ENCODE assay signal across 8 mouse cellular contexts in genomic region chr3:36150934-36151686, GRCm38 (mm10). TPM values are rescaled to one million over a fixed set of nuclear protein-coding genes. Genes with fewer than 3 reads are reported as not detected.
A peak's percentile ranks its signal among the peaks of the same experiment; 100 is the strongest.
DNase-seq lines count a peak whose midpoint lies in the region; ATAC-seq and TF ChIP-seq lines count a peak whose summit lies in the region.

D3Ertd254e (plus strand) TSS chr3:36151017.

- H3K4me3 ChIP-seq in bone marrow, adult 2 months (replicated peaks; ENCODE audit: control insufficient read depth, low read depth, low read length) = peak within 1 kb of the TSS; percentile 69
- peak within 1 kb of the TSS; percentile 77 for H3K4me3 ChIP-seq in embryonic facial prominence, embryonic 15.5 days (replicated peaks)
- H3K4me3 ChIP-seq in heart, embryonic 10.5 days = peak within 1 kb of the TSS; percentile 96
- H3K4me3 ChIP-seq in kidney, embryonic 15.5 days (replicated peaks) = peak within 1 kb of the TSS; percentile 96

- H3K9me3 ChIP-seq in embryonic facial prominence, embryonic 15.5 days (replicated peaks) = no peaks in the 10 kb centered on the region
- H3K9me3 ChIP-seq in heart, embryonic 10.5 days = no peaks in the 10 kb centered on the region
- no peaks in the 10 kb centered on the region for H3K9me3 ChIP-seq in kidney, embryonic 15.5 days (replicated peaks)

- peak within 1 kb of the TSS; percentile 62 for H3K4me2 ChIP-seq in embryonic facial prominence, embryonic 15.5 days (replicated peaks)
- H3K4me2 ChIP-seq in kidney, embryonic 15.5 days = peak within 1 kb of the TSS; percentile 71

- no peaks in the 10 kb centered on the region for H3K4me1 ChIP-seq in bone marrow, adult 2 months (ENCODE audit: control insufficient read depth, insufficient read depth, low read length)
- H3K4me1 ChIP-seq in embryonic facial prominence, embryonic 15.5 days = peaks cover 19% of the 10 kb centered on the region
- H3K4me1 ChIP-seq in heart, embryonic 10.5 days = peaks cover 21% of the 10 kb centered on the region
- H3K4me1 ChIP-seq in kidney, embryonic 15.5 days = peaks cover 20% of the 10 kb centered on the region

- no peak for TF ChIP-seq CTCF in bone marrow, adult 2 months (IDR thresholded peaks at IDR 0.05; ENCODE audit: control insufficient read depth, insufficient read depth, low read length)

- H3K9ac ChIP-seq in embryonic facial prominence, embryonic 15.5 days = peak within 1 kb of the TSS; percentile 74
- H3K9ac ChIP-seq in kidney, embryonic 15.5 days = peak within 1 kb of the TSS; percentile 88

- WGBS in bone marrow, adult 2 months = 2% methylated on average over 54 of the region's 54 CpGs
- WGBS in embryonic facial prominence, embryonic 15.5 days = under 1% methylated on average over 54 of the region's 54 CpGs
- under 1% methylated on average over 53 of the region's 54 CpGs for WGBS in heart, embryonic 10.5 days
- WGBS in kidney, embryonic 15.5 days = under 1% methylated on average over 46 of the region's 54 CpGs

- peak; percentile 99 for ATAC-seq in embryonic facial prominence, embryonic 15.5 days (ENCODE audit: insufficient number of reproducible peaks, low FRiP score, low TSS enrichment, low read depth)
- peak; percentile 100 for ATAC-seq in kidney, embryonic 15.5 days (replicated peaks; ENCODE audit: low FRiP score)
- ATAC-seq in monocyte, adult 5-6 weeks (replicated peaks; ENCODE audit: insufficient number of reproducible peaks, low FRiP score, low TSS enrichment, poor library complexity, severe bottlenecking) = peak; percentile 90

- TF ChIP-seq POLR2A in bone marrow, adult 2 months (IDR thresholded peaks at IDR 0.05; ENCODE audit: borderline replicate concordance, control insufficient read depth, low read depth, low read length) = peak; percentile 40; the same call in 1 of the 2 replicates

- DNase-seq in 416B (ENCODE audit: low read depth) = peak; percentile 95
- DNase-seq in heart, embryonic 10.5 days (ENCODE audit: low spot score) = peak; percentile 97
- DNase-seq in liver = peak; percentile 88
- peak; percentile 78 to 83 for DNase-seq in spleen, postnatal 4 days (ENCODE audit: low spot score in 2 of 2)

- no peaks in the 10 kb centered on the region for H3K27me3 ChIP-seq in embryonic facial prominence, embryonic 15.5 days
- H3K27me3 ChIP-seq in heart, embryonic 10.5 days (ENCODE audit: insufficient read depth, poor library complexity, severe bottlenecking) = no peaks in the 10 kb centered on the region
- no peaks in the 10 kb centered on the region for H3K27me3 ChIP-seq in kidney, embryonic 15.5 days

- no peak within 1 kb of the TSS for H3K27ac ChIP-seq in bone marrow, adult 2 months (ENCODE audit: control insufficient read depth, insufficient read depth, low read depth, low read length, poor library complexity)
- peak within 1 kb of the TSS; percentile 82 for H3K27ac ChIP-seq in embryonic facial prominence, embryonic 15.5 days (replicated peaks)
- peak within 1 kb of the TSS; percentile 93 for H3K27ac ChIP-seq in heart, embryonic 10.5 days
- H3K27ac ChIP-seq in kidney, embryonic 15.5 days = peak within 1 kb of the TSS; percentile 94

- no peaks in the 10 kb centered on the region for H3K36me3 ChIP-seq in embryonic facial prominence, embryonic 15.5 days
- no peaks in the 10 kb centered on the region for H3K36me3 ChIP-seq in heart, embryonic 10.5 days
- H3K36me3 ChIP-seq in kidney, embryonic 15.5 days = no peaks in the 10 kb centered on the region

RNA-seq across cellular contexts. Expression of gene D3Ertd254e, which starts in this region (rescaled TPM):
- polyA plus RNA-seq in bone marrow, adult 2 months (2011; ENCODE audit: insufficient read depth, insufficient read length, low replicate concordance, missing spikeins) = 0.45 and 0.92 TPM in 2 replicates
- 7.1 and 7.5 TPM in 2 replicates for polyA plus RNA-seq in embryonic facial prominence, embryonic 15.5 days (2015; fragmentation: Nextera tagmentation; extraction: Ambion mirVana)
- polyA plus RNA-seq in heart, embryonic 10.5 days (2016; fragmentation: Nextera tagmentation; extraction: Ambion mirVana) = 4.5 and 5.4 TPM in 2 replicates
- 7.6 and 9.0 TPM in 2 replicates for polyA plus RNA-seq in kidney, embryonic 15.5 days (2015; fragmentation: Nextera tagmentation; extraction: Ambion mirVana)
- total RNA-seq in monocyte, adult 5-6 weeks (2017) = 1.2 to 3.4 TPM (median 3.0 TPM) in 3 replicates
